Comparison of ENCODE assay signal across 28 mouse cellular contexts in the genomic region with DNA sequence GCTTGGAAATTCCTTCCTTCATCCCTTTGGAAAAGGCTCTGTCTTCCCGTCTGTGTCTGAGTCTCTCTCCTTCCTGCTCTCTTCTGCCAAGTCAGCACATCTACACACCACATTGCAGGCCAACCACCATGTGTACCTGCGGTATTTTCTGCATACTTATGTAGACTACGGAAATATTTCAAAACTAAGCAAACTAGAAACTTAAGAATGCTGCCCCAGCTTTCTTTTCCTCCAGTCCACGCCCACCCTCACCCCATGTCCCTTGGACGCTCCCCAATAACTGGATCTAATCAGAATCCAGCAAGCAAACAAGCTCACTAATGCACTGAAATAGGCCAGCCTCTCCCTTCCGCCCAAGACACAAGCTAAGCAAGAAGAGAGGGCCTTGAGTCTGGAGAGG. TPM values are rescaled to one million over a fixed set of nuclear protein-coding genes. Genes with fewer than 3 reads are reported as not detected.
DNase-seq lines count a peak whose midpoint lies in the region; ATAC-seq lines count a peak whose summit lies in the region.
"Had no signal": no experiment of that assay in that cellular context is flagged by ENCODE, and none has a peak within 500 bp of the region (broad histone marks: within the 10 kb centered on the region; RNA-seq: fewer than 3 reads in every experiment).

No protein-coding gene starts in this region.

- ATAC-seq in embryonic facial prominence, embryonic 14.5 days (ENCODE audit: low read depth), result peak; percentile 83
- ATAC-seq in lung, embryonic 16.5 days (ENCODE audit: low read depth), result peak; percentile 44; the same call in 1 of the 2 replicates
- peak; percentile 35; the same call in 1 of the 2 replicates for ATAC-seq in stomach, embryonic 14.5 days (ENCODE audit: insufficient number of reproducible peaks, insufficient read depth, low FRiP score, low read depth)
- ATAC-seq: activated CD4-positive, CD25-positive, alpha-beta regulatory T cell, adult 4 months; hindbrain, postnatal 0 days; liver, postnatal 0 days; Patski had no signal

- H3K9ac ChIP-seq in embryonic facial prominence, embryonic 14.5 days (ENCODE audit: low read depth, low read length), result no peak overlapping the region
- H3K9ac ChIP-seq in lung, embryonic 16.5 days (ENCODE audit: low read length), result no peak overlapping the region
- no peak overlapping the region for H3K9ac ChIP-seq in stomach, embryonic 14.5 days (replicated peaks; ENCODE audit: low read depth, low read length)
- H3K9ac ChIP-seq: embryonic facial prominence, embryonic 12.5 days; liver, postnatal 0 days; neural tube, embryonic 12.5 days had no signal

- peak overlapping the region; percentile 83; the same call in 1 of the 2 replicates for H3K27ac ChIP-seq in embryonic facial prominence, embryonic 14.5 days (replicated peaks; ENCODE audit: low read depth, low read length)
- H3K27ac ChIP-seq in lung, embryonic 16.5 days (ENCODE audit: low read length), result peak overlapping the region; percentile 23
- no peak overlapping the region; the same call in 1 of the 2 replicates for H3K27ac ChIP-seq in stomach, embryonic 14.5 days (ENCODE audit: low read length)
- H3K27ac ChIP-seq: embryonic facial prominence, embryonic 12.5 days; hindbrain, postnatal 0 days; midbrain, embryonic 10.5 days; neural tube, embryonic 12.5 days had no signal

- H3K4me3 ChIP-seq in embryonic facial prominence, embryonic 14.5 days (ENCODE audit: low read depth, low read length), result no peak overlapping the region
- H3K4me3 ChIP-seq in lung, embryonic 16.5 days (ENCODE audit: low read length), result no peak overlapping the region
- no peak overlapping the region for H3K4me3 ChIP-seq in stomach, embryonic 14.5 days (ENCODE audit: low read depth, low read length)
- H3K4me3 ChIP-seq: embryonic facial prominence, embryonic 12.5 days; midbrain, embryonic 10.5 days; neural tube, embryonic 12.5 days had no signal

- no peaks in the 10 kb centered on the region for H3K27me3 ChIP-seq in embryonic facial prominence, embryonic 14.5 days (replicated peaks; ENCODE audit: control insufficient read depth, insufficient read depth, low read length)
- no peaks in the 10 kb centered on the region for H3K27me3 ChIP-seq in lung, embryonic 16.5 days (ENCODE audit: control insufficient read depth, insufficient read depth, low read depth, low read length)
- no peaks in the 10 kb centered on the region for H3K27me3 ChIP-seq in stomach, embryonic 14.5 days (ENCODE audit: control insufficient read depth, insufficient read depth, low read length)
- H3K27me3 ChIP-seq: embryonic facial prominence, embryonic 12.5 days; neural tube, embryonic 12.5 days; Patski had no signal

- H3K36me3 ChIP-seq in embryonic facial prominence, embryonic 14.5 days (ENCODE audit: control insufficient read depth, insufficient read depth, low read length), result no peaks in the 10 kb centered on the region
- H3K36me3 ChIP-seq in lung, embryonic 16.5 days (ENCODE audit: control insufficient read depth, insufficient read depth, low read length), result no peaks in the 10 kb centered on the region
- H3K36me3 ChIP-seq in stomach, embryonic 14.5 days (ENCODE audit: control insufficient read depth, insufficient read depth, low read length), result no peaks in the 10 kb centered on the region
- H3K36me3 ChIP-seq: embryonic facial prominence, embryonic 12.5 days; midbrain, embryonic 10.5 days; neural tube, embryonic 12.5 days had no signal

- peak; percentile 75 for DNase-seq in heart, adult 11 months
- DNase-seq in heart, postnatal 25 days (ENCODE audit: low spot score), result no peak
- peak; percentile 90 for DNase-seq in embryonic facial prominence, embryonic 14.5 days (ENCODE audit: low spot score)
- no peak for DNase-seq in retina, postnatal 1 day
- DNase-seq in frontal cortex, postnatal 25 days (ENCODE audit: low spot score in 2 of 2), result no peak
- no peak for DNase-seq in cerebellum, postnatal 36 days
- DNase-seq: adrenal gland, postnatal 14 days; cerebellum, adult 11-12 months; cerebellum, postnatal 25 days; gastrocnemius, postnatal 25 days; heart, postnatal 10 days; kidney, adult 18-20 months; kidney, postnatal 25 days; layer of hippocampus, adult 9-11 months; liver; liver, postnatal 0 days had no signal

- no peaks in the 10 kb centered on the region for H3K9me3 ChIP-seq in embryonic facial prominence, embryonic 14.5 days (ENCODE audit: control insufficient read depth, low read length)
- no peaks in the 10 kb centered on the region for H3K9me3 ChIP-seq in lung, embryonic 16.5 days (ENCODE audit: control insufficient read depth, low read length)
- no peaks in the 10 kb centered on the region for H3K9me3 ChIP-seq in stomach, embryonic 14.5 days (ENCODE audit: control insufficient read depth, low read depth, low read length)
- H3K9me3 ChIP-seq: embryonic facial prominence, embryonic 12.5 days; midbrain, embryonic 10.5 days; neural tube, embryonic 12.5 days had no signal

- H3K4me2 ChIP-seq in embryonic facial prominence, embryonic 14.5 days (ENCODE audit: low read depth, low read length), result no peak overlapping the region
- no peak overlapping the region for H3K4me2 ChIP-seq in lung, embryonic 16.5 days (ENCODE audit: low read depth, low read length)
- no peak overlapping the region for H3K4me2 ChIP-seq in stomach, embryonic 14.5 days (replicated peaks; ENCODE audit: low read depth, low read length)
- H3K4me2 ChIP-seq: embryonic facial prominence, embryonic 12.5 days; neural tube, embryonic 12.5 days had no signal

- intact Hi-C loops in heart, postnatal 25 days (cut with DNase I), result no loop called here

- 52% methylated on average over 6 of the region's 6 CpGs for WGBS in embryonic facial prominence, embryonic 14.5 days
- 57% methylated on average over 6 of the region's 6 CpGs for whole genome bisulfite sequencing in lung, embryonic 16.5 days
- WGBS in stomach, embryonic 14.5 days, result 65% methylated on average over 6 of the region's 6 CpGs

- peaks cover 7% of the 10 kb centered on the region; the same call in 1 of the 2 replicates for H3K4me1 ChIP-seq in embryonic facial prominence, embryonic 14.5 days (ENCODE audit: control insufficient read depth, insufficient read depth, low read length)
- H3K4me1 ChIP-seq in lung, embryonic 16.5 days (replicated peaks; ENCODE audit: control insufficient read depth, insufficient read depth, low read length), result peaks cover 15% of the 10 kb centered on the region
- H3K4me1 ChIP-seq in stomach, embryonic 14.5 days (ENCODE audit: control insufficient read depth, insufficient read depth, low read length), result 0 out of 2 replicates have a peak, but pooled peaks cover 3% of the 10 kb centered on the region
- H3K4me1 ChIP-seq: embryonic facial prominence, embryonic 12.5 days; midbrain, embryonic 10.5 days; neural tube, embryonic 12.5 days had no signal

RNA-seq across cellular contexts. Expression of a gene that starts 11.9 kb away (rescaled TPM):
- not detected for total RNA-seq in heart, postnatal 25 days (2021)
- polyA plus RNA-seq in embryonic facial prominence, embryonic 14.5 days (2014; fragmentation: Nextera tagmentation; extraction: Ambion mirVana), result 0.33 TPM in 1 of 2 replicates, not detected in the other
- 0.10 and 0.38 TPM in 2 replicates for polyA plus RNA-seq in lung, embryonic 16.5 days (2015; fragmentation: Nextera tagmentation; extraction: Ambion mirVana)
- 0.36 TPM in 2 replicates for polyA plus RNA-seq in stomach, embryonic 14.5 days (2014; fragmentation: Nextera tagmentation; extraction: Ambion mirVana)
- total RNA-seq: adrenal gland, postnatal 14 days; gastrocnemius, postnatal 25 days; heart, postnatal 10 days; hindbrain, postnatal 0 days; left cerebral cortex, postnatal 10 days; monocyte, adult 5-6 weeks had no signal
- polyA plus RNA-seq: embryonic facial prominence, embryonic 12.5 days; forebrain, embryonic 11.5 days; frontal cortex, adult 2 months; hindbrain, postnatal 0 days; midbrain, embryonic 10.5 days; neural tube, embryonic 12.5 days; Patski had no signal

Comparison
In these comparisons a context has a peak if more than half of its experiments do, and no peak if none do; other contexts are left out.
1. DNase-seq: peak in heart, adult 11 months (single experiment) and embryonic facial prominence, embryonic 14.5 days (single experiment); none in heart, postnatal 25 days (single experiment), retina, postnatal 1 day (single experiment), frontal cortex, postnatal 25 days (0 of 2) and cerebellum, postnatal 36 days (0 of 2).
2. Peak in every context shown above with its lines, with median percentiles within 50 percentile points of each other: ATAC-seq.